Mouse (Mus musculus): ENCODE data around the gene Il21r.

Il21r gene

DNA sequence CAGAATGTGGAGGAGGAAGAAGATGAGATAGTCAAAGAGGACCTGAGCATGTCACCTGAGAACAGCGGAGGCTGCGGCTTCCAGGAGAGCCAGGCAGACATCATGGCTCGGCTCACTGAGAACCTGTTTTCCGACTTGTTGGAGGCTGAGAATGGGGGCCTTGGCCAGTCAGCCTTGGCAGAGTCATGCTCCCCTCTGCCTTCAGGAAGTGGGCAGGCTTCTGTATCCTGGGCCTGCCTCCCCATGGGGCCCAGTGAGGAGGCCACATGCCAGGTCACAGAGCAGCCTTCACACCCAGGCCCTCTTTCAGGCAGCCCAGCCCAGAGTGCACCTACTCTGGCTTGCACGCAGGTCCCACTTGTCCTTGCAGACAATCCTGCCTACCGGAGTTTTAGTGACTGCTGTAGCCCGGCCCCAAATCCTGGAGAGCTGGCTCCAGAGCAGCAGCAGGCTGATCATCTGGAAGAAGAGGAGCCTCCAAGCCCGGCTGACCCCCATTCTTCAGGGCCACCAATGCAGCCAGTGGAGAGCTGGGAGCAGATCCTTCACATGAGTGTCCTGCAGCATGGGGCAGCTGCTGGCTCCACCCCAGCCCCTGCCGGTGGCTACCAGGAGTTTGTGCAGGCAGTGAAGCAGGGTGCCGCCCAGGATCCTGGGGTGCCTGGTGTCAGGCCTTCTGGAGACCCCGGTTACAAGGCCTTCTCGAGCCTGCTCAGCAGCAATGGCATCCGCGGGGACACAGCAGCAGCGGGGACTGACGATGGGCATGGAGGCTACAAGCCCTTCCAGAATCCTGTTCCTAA lies 27.3 kb upstream of the Il21r start:
- no peak for DNase-seq (ENCODE audit: low spot score in 2 of 2)

DNA sequence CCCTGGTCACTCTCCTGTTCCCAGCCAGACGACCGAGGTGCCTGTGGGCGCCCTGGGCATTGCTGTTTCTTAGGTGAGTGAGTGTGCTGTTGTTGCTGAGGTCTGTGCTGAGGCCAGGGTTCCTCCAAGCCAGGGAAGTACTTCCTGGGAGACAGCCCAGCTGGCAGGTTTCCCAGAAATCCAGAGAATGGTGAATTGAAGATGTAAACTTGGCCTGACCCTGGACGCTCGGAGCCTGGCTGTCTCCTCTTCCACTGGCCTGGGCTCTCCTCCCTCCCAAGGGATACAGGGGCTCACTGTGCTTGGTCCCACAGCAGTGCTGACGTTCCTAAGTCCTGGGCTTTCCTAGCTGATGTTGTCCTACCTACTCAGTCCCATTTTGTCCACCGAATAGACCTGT lies 26.2 kb upstream of the Il21r start:
- no peak for DNase-seq (ENCODE audit: low spot score in 2 of 2)

DNA sequence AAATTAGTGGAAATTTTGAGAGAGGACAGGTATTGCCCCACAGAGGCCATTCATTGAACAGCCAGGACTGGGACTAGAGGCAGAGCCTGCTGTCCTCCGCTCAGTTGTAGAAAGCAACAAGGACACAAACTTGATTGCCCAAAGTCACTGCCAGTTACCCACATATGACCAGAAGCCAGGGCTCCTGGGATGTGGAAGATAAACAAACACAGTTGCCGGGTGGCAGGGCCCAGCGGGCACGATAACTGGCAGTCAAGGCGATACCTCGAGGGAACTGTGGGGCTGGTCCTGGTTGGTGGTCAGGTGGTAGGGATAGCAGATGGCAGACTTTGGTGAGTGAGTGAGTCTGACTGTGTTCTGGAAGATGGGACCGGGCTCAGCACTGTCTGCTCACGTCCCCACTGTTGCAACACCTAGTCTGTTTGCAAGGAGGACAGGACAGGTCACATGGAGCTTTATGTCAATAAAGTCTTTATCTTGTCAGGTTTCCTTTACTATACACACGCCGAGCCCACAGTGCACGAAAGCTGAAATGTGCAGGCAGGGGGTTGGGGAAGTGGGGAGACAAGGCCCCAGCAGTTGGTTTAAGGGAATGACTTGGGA lies 25.6 kb upstream of the Il21r start:
- no peak for DNase-seq (ENCODE audit: low spot score in 2 of 2)

DNA sequence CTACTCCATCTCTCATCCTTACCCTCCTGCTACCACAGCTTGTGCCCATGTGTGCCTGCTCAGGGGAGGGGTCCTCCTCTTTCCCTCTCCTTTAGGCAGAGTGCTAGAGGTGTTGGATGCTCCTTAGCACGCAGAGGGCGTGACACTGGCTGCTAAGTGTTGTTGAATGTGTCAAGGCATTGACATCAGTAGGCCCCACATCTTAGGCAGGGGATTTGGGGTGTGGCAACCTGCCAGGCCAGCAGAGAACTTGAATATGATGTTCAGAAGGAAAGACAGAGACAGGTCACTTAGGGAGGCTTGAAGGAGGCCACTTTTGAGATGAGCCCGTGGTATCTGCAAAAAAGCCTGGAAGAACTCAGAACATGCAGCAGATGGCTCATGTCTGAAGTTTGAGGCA lies 25.1 kb upstream of the Il21r start:
- DNase-seq (ENCODE audit: low spot score in 2 of 2), result no peak

DNA sequence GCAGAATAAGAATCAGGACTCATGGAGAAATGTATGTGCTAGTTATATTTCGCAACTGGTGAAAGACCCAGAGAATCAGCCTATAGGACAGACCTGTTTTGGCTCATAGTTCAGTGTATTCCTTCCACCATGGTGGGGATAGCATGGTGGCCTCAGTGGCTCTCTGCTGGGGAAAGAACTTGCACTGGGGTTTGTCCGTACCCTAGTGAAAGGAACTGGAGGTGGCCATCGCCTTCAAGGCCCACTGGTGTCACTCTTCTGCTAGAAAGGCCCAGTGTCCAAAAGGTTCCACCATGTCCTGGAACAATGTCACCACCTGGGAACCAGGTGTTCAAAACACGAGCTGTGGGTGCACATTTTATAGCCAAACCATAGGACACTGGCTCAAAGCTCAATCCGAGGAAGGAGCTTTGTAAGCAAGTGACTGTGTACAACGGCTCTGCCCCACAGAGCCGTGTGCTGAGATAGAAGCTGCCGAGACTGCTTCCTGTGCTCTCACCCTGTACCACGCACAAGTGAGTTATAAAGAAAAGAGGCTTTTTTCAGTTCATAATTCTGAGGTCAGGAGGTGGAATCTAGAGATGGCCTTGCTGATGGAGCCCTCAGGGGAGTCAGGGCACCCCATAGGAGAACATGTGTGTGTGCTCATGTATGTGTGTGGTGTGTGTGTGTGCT lies 23.5 kb upstream of the Il21r start:
- DNase-seq (ENCODE audit: low spot score in 2 of 2), result no peak

DNA sequence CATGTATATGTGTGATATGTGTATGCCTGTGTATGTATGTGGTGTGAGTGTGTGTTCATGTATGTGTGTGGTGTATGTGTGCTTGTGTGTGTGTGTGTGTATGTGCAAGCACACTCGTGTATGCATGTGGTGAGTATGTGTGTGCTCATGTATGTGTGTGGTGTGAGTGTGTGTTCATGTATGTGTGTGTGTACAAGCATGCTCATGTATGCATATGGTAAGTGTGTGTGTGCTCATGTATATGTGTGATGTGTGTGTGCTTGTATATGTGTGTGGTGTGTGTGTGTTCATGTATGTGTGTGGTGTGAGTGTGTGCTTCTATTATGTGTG lies 23.0 kb upstream of the Il21r start:
- DNase-seq (ENCODE audit: low spot score in 2 of 2), result no peak

DNA sequence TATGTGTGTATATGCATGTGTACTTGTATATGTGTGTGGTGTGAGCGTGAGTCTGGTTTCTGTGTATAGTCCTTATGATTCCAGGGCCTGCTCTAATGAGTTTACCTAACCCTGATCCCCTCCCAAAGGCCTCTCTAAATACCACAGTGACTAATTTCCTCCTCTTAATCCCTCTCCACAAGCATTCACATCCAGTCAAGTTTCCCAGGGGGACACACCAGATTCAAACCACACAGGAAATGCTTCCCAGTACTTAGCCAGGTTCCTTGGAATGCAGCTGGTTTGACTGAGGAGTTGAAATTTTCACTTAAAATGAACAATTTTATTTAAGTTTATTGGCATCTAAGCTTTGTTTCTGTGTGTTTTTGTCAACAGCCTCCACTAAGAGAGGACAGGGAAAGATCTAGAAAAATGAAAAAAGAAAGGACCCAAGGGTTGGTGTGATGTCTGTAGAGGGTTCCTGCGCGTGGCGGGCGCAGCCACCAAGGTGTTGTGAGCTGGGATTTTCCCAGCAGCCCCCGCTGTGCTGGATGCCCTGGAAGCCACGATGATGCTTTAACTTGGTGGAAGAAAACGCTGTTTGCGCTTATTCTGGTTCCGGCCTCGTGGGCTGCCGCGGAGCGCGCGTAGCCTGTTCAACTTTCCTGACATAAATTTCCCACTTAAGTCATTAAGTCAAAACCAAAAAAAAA lies 22.5 kb upstream of the Il21r start:
- peak in 1 of 2 experiments; percentile 17 for DNase-seq (ENCODE audit: low spot score in 2 of 2)

DNA sequence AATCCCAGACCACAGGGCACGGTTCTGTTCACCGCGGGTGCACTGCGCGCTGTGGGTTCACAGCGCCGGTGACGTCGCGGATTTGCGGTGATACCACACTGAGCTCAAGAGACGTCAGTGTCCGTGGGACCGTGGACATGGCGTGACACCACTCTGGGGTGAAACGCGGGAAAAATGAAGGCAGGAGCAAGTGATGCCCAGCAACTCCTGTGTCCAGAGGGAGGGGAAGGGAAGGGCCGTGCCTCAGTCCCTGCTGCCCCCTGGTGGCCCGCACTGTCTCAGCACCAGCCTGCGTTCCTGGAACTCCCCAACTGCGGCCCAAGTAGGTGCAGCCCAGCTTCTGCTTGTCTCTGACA lies 21.9 kb upstream of the Il21r start:
- peak; percentile 83 to 85 for DNase-seq (ENCODE audit: low spot score in 2 of 2)

DNA sequence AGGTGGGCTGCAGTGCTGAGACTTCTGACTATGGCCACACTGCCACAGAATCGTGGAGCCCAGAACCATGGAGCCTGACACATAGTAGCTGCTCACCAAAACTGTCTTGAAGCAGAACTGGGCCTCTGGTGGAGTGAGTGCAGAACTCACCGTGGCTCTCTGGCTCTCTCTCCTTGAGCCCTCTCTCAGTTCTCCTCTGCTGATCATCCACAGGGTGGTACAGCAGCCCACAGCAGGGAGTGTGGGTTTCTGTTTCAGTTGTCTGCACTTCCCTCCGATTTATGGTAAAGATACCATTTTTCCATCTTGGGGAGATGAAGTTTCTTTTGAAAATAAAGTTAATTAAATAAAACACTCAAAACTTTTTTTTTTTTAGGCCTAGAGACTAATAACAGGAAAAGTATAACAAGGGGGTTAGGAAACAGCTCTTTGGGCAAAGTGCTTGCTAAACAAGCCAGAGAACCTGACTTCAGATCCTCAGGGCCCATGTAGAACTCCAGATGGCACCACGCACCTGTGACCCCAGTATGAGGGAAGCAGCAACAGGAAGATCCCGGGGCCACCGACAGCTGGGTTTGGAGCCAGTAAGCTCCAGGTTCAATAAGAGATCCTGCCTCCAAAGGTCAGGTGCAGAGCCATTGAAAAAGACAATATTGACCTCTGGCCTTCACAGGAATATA lies 19.8 kb upstream of the Il21r start:
- no peak for DNase-seq (ENCODE audit: low spot score in 2 of 2)

DNA sequence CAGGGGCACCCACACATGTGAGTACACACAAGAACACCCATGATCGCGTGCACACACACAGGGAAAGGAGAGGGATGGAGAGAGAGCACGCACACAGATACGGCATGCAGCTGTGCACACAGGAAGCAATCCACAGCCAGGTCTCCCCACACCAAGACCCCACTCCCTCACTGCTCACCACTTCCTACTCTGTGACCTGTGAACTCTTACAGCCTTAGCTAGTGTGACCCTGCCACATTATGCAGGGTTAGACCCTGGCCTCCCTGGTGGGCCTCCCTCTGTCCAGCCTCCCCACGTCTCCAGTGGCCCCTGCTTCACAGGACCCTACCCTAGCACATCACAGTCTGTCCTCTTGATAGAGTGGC lies 19.2 kb upstream of the Il21r start:
- DNase-seq (ENCODE audit: low spot score in 2 of 2), result no peak

DNA sequence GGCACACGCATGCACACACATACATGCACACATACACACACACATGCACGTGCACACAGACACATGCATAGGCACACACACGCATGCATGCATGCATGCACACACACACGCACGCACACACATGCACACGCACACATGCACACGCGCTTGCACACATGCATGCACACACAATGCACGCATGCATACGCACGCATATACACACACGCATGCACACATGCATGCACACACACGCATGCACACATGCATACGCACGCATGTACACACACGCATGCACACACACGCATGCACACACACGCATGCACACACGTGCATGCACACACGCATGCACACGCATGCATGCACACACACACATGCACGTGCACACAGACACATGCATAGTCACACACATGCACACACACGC lies 16.9 kb upstream of the Il21r start:
- no peak for DNase-seq (ENCODE audit: low spot score in 2 of 2)

DNA sequence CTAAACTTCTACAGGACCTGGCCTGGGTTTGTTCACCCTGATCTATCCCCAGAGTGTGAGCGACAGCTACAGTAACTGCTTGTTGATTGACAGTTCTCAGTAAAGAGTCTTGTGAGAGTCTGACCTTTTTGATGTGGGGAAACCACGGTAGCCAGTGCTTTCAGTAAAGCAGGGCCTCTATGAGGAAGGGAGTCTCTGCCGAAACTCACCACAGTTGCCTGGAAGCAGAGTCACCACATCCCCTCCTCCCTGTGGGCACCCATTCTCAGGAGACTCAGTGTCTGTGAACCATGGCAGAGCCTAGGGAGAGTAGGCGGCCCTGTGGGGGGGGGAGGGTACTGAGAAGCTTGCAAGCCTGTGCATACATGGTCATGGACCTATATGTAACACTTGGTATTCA lies 14.5 kb upstream of the Il21r start:
- DNase-seq (ENCODE audit: low spot score in 2 of 2), result no peak

DNA sequence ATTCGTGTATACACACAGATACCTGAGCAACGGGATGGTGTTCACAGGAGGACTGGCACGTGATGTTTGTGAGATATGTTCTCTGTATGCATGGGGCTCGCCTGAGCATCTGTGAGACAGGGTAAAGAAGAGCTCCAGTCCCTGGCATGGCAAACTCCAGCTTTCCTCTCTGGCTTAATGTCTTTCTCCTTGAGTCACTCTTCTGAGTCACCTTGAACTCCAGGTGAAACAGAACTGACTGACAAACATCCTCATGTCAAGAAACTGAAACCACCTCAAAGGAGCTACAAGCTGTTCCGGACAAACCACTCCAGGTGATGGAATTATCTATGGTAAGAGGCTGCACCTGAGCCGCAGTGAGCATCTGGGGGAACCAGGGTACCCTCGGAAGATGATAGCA lies 13.3 kb upstream of the Il21r start:
- no peak for DNase-seq (ENCODE audit: low spot score in 2 of 2)

DNA sequence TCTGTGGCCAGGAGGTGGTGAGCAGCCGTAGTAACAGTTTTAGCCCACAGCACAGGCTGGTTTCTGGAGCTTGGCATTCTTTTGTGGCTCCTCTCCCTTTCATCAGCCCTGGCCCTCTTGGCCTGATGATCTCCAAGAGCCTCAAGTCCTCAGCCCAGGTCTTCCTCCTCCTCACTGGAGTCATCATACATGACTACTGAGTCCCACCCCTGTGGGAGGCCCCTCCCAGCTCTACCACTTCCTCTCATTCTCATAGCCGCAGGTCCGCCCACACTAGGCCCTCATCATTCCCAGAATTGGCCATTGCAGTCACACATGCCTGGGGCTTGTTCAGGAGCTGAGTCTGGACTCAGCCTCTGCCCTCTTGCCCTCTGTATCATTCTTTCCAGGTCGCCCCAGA lies 9.4 kb upstream of the Il21r start:
- no peak for DNase-seq (ENCODE audit: low spot score in 2 of 2)

DNA sequence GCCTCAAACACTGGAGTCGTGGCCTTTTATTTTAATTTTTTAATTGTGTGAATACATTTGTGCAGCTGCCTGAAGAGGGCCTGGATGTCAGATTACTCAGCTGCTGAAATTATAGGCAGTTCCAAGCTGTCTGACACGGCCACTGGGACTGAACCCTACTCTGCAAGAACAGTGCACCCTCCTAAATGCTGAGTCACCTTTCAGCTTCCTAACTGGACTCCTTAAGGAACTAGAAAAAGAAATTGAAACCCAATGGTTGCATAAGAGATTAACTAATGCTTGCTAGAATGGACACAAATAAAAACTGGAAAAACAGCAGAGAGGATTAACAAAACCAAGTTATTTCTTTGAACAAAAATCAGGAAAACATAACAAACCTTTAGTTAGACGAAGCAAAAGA lies 6.8 kb upstream of the Il21r start:
- no peak for DNase-seq (ENCODE audit: low spot score in 2 of 2)

DNA sequence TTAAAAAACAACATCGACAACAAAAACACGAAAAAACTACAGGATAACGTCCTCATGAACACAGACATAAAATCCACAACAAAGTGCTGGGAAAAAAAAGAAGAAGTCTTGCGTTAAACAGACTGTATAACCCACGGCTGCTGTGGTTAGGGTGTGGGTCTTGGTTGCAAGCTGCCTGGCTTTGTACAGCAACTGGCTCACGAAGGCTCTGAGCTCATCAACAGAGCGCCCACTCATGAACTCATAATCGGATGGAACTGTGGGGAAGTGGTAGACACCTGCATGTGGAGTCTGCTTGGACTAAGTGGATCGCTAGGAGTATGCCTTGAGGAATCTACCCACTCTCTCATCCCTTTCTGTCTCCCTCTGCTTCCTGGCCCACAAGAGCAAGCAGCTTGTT lies 6.1 kb upstream of the Il21r start:
- DNase-seq (ENCODE audit: low spot score in 2 of 2), result no peak

DNA sequence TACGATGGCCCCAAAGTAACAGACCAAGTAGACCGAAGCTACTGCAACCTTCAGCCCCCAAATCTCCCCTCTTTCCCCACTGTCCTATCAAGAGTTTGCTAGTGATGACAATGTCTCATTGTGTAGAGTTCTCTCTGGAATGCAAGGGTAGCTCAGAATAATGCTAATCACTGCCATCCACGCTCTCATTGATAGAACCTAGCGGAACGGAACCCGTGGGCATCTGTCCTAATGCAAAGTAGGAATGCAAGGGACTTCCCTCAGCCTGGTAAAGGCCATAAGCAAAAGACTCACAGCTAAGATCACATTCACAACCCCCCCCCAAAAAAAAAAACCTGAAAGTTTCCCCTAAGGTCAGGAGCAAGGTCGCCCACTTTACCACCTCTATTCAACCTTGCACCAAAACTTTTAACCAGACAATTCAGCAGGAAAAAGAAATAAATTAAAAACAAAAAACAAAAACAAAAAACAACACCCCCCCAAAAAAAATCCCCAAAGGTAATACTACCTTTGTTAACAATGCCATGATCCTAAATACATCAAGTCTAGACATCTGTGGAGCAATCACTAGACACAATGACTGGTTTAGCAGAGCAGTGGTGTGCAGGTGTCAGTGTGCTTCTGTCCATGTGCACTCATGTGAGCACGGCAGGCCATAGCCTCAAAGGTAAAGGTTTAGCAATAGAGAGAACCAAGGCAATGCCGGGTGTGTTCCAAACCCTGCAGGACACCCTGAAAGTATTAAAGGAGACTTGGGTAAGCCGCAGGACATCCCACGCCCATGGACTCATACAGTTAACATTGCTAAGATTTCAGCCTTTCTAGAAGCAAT lies 5.5 kb upstream of the Il21r start:
- no peak for DNase-seq (ENCODE audit: low spot score in 2 of 2)

DNA sequence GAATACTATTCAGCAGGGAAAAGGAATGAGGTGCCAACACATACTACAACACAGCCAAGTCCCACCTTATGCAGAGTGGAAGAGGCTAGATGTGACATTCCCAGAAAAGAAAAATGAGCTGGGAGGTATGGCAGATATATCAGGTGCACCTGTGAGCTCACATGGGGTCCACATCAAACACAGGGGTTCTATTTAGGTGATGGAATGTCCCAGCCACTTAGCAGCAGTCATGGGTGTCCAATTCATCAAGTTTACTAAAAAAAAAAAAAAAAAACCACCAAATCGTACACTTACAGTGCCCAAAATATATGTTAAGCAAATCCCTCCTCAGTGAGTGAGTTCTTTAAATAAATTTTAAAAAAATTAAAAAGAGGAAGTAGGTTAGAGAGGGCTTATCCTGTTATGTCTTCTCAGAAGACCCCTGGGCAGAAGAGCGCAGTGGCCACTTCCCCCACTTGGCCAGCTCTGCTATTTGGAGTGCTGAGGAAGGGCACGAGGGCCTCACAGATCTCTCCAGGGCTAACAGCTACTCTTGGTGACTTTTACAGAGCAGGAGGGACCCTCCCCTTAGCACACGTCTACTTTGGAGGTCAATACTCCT lies 3.8 kb upstream of the Il21r start:
- no peak for DNase-seq (ENCODE audit: low spot score in 2 of 2)

DNA sequence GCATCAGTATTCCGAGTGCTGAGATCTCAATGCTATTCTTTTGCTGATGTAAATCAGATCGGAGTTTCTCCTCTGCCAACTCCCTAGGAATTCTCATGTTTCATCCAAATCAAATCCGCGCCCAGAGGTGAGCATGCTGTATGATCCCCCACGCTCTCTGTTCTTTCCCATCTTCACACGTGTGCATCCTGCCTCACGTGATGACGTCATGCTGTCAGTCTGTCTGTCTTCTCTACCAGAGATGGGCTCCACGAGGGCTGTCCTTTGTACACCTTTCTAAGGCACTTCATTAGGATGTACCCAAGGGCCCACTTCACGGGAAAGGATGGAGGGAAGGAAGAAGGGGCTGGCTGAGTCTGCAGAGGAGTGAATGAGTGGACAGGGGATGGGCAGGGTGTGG lies 3.1 kb upstream of the Il21r start:
- DNase-seq (ENCODE audit: low spot score in 2 of 2), result no peak

DNA sequence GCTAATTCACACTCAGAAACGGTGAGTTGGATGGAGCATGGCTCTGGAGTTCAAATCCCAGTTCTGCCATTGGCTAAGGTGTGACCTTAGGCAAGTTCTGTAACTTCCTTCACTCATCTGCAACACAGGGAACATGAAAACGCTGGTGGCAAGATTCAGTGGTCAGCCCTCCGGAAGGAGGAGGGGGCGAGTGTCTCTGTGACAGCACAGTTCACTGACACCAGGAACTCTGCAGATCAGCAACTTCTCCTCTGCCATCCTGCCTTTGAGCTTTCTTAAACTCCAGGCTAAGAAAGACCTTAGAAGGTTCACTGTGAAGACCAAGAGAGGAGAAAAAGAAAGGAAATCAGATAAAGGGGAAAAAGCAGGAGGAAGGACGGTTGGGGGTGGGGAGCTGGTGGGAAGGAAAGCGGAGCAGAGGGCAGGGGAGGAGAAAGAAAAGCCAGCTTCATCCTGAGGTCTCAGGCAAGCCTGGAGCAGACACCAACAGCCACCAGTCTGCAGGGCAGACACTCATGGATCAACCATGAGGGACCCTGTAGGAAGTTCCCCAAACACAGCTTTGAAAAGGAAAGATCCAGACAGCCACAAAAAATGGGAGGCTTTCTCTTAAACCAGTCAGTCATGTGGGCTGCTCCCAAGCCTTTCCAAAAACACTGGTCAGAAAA lies 2.5 kb upstream of the Il21r start:
- no peak for DNase-seq (ENCODE audit: low spot score in 2 of 2)

DNA sequence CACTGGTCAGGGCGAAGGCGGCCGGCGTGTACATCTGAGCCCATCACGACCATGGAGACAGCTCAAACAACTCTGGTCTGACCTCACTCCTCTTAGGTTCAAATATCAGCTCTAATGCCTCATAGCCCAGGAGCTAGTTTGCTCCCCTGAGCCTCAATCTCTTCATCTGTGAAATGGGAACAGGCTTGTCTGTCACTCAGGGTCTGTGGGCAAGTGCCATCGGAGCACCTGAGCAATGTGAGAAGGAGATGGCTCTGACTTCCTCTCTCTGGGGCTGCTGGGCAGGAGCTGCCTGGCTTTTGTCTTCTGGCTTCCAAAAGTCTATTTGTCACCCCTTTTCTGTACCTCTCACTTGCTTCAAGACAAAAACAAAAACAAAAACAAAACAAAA lies 2.0 kb upstream of the Il21r start:
- no peak for DNase-seq (ENCODE audit: low spot score in 2 of 2)

Data from frontal cortex, postnatal 25 days (tissue).